Mouse (Mus musculus) kidney, adult 18-20 months (tissue): ENCODE results near the gene Hgd.

Source experiments
- DNase-seq: peaks from one replicate; pipeline ENCODE4 v3.0.0; 2021

Gene Hgd

GRCm38 (mm10) chr16:37676677-37677072 is 96.7 kb downstream of the Hgd start:
- no peak for DNase-seq

GRCm38 (mm10) chr16:37677586-37677985 is 97.6 kb downstream of the Hgd start:
- DNase-seq = no peak

DNA sequence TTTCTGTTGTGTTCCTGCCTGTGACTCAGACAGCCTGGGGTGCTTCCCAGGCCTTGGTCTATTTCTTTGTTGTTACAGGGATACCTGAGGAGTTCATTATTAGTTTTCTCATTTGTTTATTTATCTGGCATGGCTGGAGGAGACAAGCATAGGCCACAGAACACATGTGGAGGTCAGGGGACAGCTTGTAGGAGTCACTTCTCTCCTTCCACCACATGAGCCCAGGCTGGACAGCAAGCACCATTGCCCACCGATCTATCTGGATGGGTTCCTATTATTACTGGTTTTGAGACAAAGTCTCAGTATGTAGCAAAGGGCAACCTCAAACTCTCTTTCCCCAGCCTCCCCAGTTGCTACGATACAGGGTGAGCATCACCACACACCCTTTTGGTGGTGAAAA is 100.3 kb downstream of the Hgd start:
- no peak for DNase-seq

DNA sequence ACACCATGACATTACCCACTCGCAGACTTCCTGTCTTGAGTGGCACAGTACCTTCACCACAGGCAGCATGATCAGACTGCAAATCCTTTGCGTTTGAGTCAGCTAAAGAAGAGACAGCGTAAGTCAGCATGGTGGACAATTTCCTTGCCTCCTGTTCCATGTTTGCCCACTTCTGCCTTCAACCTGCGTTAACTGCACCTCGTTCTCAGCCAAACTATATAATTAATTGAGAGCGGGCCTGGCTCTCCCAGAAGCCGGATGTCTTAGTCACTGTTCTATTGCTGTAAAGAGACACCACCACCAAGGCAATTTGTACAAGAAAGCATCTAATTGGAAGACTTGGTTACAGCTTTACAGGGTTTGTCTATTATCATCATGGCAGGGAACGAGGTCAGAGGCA is 100.9 kb downstream of the Hgd start:
- no peak for DNase-seq
